Mouse (Mus musculus): ENCODE data around the gene Iqschfp. TPM values are rescaled to one million over a fixed set of nuclear protein-coding genes. Genes with fewer than 3 reads are reported as not detected.

The Iqschfp gene
- total and polyA plus RNA-seq, 2 experiments from 2014 or later: not detected

GRCm38 (mm10) chr3:68675216-68675835 is 783.3 kb downstream of the Iqschfp start:
- no peak overlapping the region for H3K27ac ChIP-seq (ENCODE audit: low read depth)
- no peaks in the 10 kb centered on the region for H3K9me3 ChIP-seq (replicated peaks; ENCODE audit: control insufficient read depth, low read length)
- H3K4me2 ChIP-seq (ENCODE audit: low read depth, low read length): no peak overlapping the region
- no peak overlapping the region for H3K9ac ChIP-seq (replicated peaks; ENCODE audit: low read depth, low read length)
- WGBS: 83% methylated on average over 12 of the region's 12 CpGs
- H3K36me3 ChIP-seq (replicated peaks; ENCODE audit: control insufficient read depth, insufficient read depth, low read length): no peaks in the 10 kb centered on the region
- H3K4me1 ChIP-seq (ENCODE audit: control insufficient read depth, insufficient read depth): no peaks in the 10 kb centered on the region
- H3K4me3 ChIP-seq (ENCODE audit: low read depth, low read length): no peak overlapping the region
- no peak for ATAC-seq (ENCODE audit: insufficient read depth, low read depth)
- no peak for DNase-seq (ENCODE audit: low spot score)
- H3K27me3 ChIP-seq (ENCODE audit: control insufficient read depth, insufficient read depth, low read length): no peaks in the 10 kb centered on the region
- TF ChIP-seq CTCF (IDR thresholded peaks at IDR 0.05; ENCODE audit: low read depth): no peak
- TF ChIP-seq EP300 (IDR thresholded peaks at IDR 0.05; ENCODE audit: low read depth): no peak

Other genes starting within 250 kb of the Iqschfp start
- not detected in 2 replicates for gene Iqcj, start within 50 bp of the Iqschfp start, total RNA-seq (2014; rRNA removed; ENCODE audit: low replicate concordance)
- gene Iqcj, start within 50 bp of the Iqschfp start, polyA plus RNA-seq (2015; fragmentation: Nextera tagmentation; extraction: Ambion mirVana): not detected in 2 replicates
- gene Schip1, start 172.6 kb downstream of the Iqschfp start, total RNA-seq (2014; rRNA removed; ENCODE audit: low replicate concordance): 41.1 and 58.4 TPM in 2 replicates
- 74.3 and 92.1 TPM in 2 replicates for gene Schip1, start 172.6 kb downstream of the Iqschfp start, polyA plus RNA-seq (2015; fragmentation: Nextera tagmentation; extraction: Ambion mirVana)